Mouse (Mus musculus) cortical plate, adult 2 months (tissue): ENCODE data around the gene Zfp109.

Source experiments
- CTCF ChIP-seq: fragments of 200-500 bp; IDR thresholded peaks from 2 replicates; pipeline ENCODE4 v1.5.1; 2011; ENCODE audit warnings: mild to moderate bottlenecking, control low read depth, low read length; ENCODE audit not compliant: insufficient read depth; ENCODE audit errors: extremely low read depth
- POLR2A ChIP-seq: fragments of 200-500 bp; IDR thresholded peaks from 2 replicates; pipeline ENCODE4 v1.6.1; 2011; ENCODE audit warnings: mild to moderate bottlenecking, low read length, control low read depth; ENCODE audit not compliant: insufficient read depth; ENCODE audit errors: extremely low read depth

DNA sequence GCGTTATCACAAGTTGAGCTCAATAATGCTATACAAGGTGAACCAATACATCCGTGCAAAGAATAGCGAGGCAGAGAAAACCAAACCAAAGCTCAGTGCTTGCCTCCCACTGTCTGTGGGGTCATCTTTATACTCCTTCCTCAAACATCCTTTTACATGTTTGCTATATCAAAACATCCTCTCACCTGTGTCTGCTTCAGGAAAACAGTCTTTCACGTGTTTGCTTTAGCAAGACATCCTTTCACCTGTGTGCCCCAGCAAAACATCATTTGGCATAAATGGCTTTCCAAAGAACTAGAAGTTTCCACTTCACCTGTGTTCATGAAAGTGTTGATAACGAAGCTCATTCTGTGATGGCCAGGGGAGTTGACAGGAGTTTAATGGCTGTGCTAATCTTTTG lies 26.0 kb downstream of the Zfp109 start, which contains the start of gene Zfp111:
- no peak for TF ChIP-seq CTCF
- TF ChIP-seq POLR2A: no peak
